Mouse (Mus musculus): ENCODE results near the gene Uhrf2. TPM values are rescaled to one million over a fixed set of nuclear protein-coding genes. Genes with fewer than 3 reads are reported as not detected.
A peak's percentile ranks its signal among the peaks of the same experiment; 100 is the strongest.

The Uhrf2 gene
- total and polyA plus RNA-seq, 3 experiments = 13.5 to 137 (median 91.5) TPM

DNA sequence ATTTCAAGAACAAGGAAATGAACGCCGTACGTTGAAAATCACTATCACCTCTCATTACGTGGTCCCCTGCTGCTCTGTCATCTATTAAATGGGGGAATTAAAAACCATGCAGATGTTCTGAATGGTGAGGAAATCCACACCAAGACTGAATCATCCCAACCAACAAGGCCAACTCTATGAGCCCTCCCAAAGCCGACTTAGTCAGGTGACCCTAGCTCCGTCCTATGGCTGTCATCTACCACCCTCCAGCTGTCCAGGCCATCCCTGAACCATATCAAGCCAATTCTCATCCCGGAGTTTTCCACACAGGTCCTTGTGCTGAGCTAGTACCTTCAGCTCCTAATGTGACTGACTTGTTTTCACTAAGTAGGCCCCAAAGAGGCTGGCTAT, 95.4 kb downstream of the Uhrf2 start:
- Histone ChIP-seq H3K9me3 (replicated peaks) (no peaks in the 10 kb centered on the region), H3K4me3 (ENCODE audit: low read depth, low read length) (no peak overlapping the region), H3K36me3 (replicated peaks) (no peaks in the 10 kb centered on the region), H3K4me1 (ENCODE audit: insufficient read depth, low read depth, low read length) (peaks cover 2% of the 10 kb centered on the region; the same call in 1 of the 2 replicates), H3K27me3 (ENCODE audit: insufficient read depth, low read length) (peaks cover 14% of the 10 kb centered on the region)
- DNase-seq (ENCODE audit: low spot score) = no peak
- no peak for ATAC-seq (ENCODE audit: extremely low read depth, insufficient number of reproducible peaks, low FRiP score, poor library complexity, severe bottlenecking)
- no peak for TF ChIP-seq CTCF (IDR thresholded peaks at IDR 0.05; ENCODE audit: low read depth, low read length)
- TF ChIP-seq GATA1 (IDR thresholded peaks at IDR 0.05; ENCODE audit: borderline replicate concordance, low read length) = no peak
- no peak for TF ChIP-seq GATA2 (IDR thresholded peaks at IDR 0.05; ENCODE audit: borderline replicate concordance, low read depth, low read length)
- TF ChIP-seq TAL1 (conservative IDR thresholded peaks at IDR 0.05; ENCODE audit: low read depth, low read length) = no peak
- no peak for TF ChIP-seq POLR2AphosphoS5 (IDR thresholded peaks at IDR 0.05; ENCODE audit: insufficient replicate concordance, low read depth, low read length)

DNA sequence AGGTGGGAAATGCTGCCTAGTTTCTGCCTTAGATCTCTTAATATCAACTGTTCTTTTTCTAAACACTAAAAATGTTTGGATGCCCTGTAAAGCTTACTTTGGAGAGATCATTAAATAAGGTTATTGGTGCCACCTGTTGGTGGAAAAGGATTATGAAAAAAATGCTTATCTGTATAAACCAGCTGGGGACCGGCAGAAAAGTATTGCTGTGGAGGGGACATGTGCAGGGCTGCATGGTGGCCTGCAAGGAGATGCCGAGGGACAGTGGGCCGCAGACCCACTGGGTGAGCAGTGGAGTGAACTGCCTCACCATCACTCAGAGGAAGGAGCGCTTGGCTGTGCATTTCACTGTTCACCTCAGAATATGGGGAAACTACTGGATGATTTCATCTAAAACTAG, 97.9 kb downstream of the Uhrf2 start:
- H3K27me3 ChIP-seq (ENCODE audit: insufficient read depth, low read length) = peaks cover 10% of the 10 kb centered on the region
- H3K4me1 ChIP-seq (ENCODE audit: insufficient read depth, low read depth, low read length) = peaks cover 2% of the 10 kb centered on the region; the same call in 1 of the 2 replicates
- no peaks in the 10 kb centered on the region for H3K36me3 ChIP-seq (replicated peaks)
- no peak overlapping the region for H3K4me3 ChIP-seq (ENCODE audit: low read depth, low read length)
- ATAC-seq (ENCODE audit: extremely low read depth, insufficient number of reproducible peaks, low FRiP score, poor library complexity, severe bottlenecking) (no peak), DNase-seq (ENCODE audit: low spot score) (peak; percentile 12)
- H3K9me3 ChIP-seq (replicated peaks) = no peaks in the 10 kb centered on the region
- no peak for TF ChIP-seq GATA2 (IDR thresholded peaks at IDR 0.05; ENCODE audit: borderline replicate concordance, low read depth, low read length)

DNA sequence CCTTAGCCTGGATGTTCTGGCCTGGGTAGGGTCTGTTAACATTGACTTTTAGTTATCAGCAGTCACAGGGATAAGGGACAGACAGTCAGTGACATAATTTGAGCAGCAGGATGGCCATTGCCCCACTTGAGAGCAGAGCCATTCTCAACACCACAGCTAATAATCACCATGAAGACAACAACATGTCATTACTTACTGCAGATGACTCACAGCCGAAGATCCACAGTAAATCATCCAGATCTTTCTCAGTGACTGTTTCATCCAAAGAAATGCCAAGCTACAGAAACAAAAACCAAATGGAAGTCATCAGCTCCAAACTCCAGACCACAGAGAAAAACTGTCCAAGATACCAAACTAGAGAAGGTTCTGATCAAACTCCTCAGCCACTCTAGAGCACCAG, 106.0 kb downstream of the Uhrf2 start:
- TF ChIP-seq TAL1 (conservative IDR thresholded peaks at IDR 0.05; ENCODE audit: low read depth, low read length) = no peak
- no peak for TF ChIP-seq CTCF (IDR thresholded peaks at IDR 0.05; ENCODE audit: low read depth, low read length)
- TF ChIP-seq POLR2AphosphoS5 (IDR thresholded peaks at IDR 0.05; ENCODE audit: insufficient replicate concordance, low read depth, low read length) = no peak
- no peak for TF ChIP-seq GATA1 (IDR thresholded peaks at IDR 0.05; ENCODE audit: borderline replicate concordance, low read length)
- TF ChIP-seq GATA2 (IDR thresholded peaks at IDR 0.05; ENCODE audit: borderline replicate concordance, low read depth, low read length) = no peak

More for the DNA sequence above, 106.0 kb downstream of the Uhrf2 start:
- DNase-seq (ENCODE audit: low spot score) (no peak), ATAC-seq (ENCODE audit: extremely low read depth, insufficient number of reproducible peaks, low FRiP score, poor library complexity, severe bottlenecking) (no peak)
- H3K36me3 ChIP-seq (replicated peaks) = no peaks in the 10 kb centered on the region
- no peaks in the 10 kb centered on the region for H3K4me1 ChIP-seq (ENCODE audit: insufficient read depth, low read depth, low read length)
- H3K9me3 ChIP-seq (replicated peaks) = no peaks in the 10 kb centered on the region
- no peak overlapping the region for H3K4me3 ChIP-seq (ENCODE audit: low read depth, low read length)
- H3K27me3 ChIP-seq (ENCODE audit: insufficient read depth, low read length) = peaks cover 16% of the 10 kb centered on the region; the same call in 1 of the 2 replicates

Other genes with a start within 250 kb of the Uhrf2 start
- 47.5 TPM in 2 replicates for gene 9930021J03Rik, start 224.5 kb upstream of the Uhrf2 start, total RNA-seq (2014; fragmentation: Nextera tagmentation)
- gene 9930021J03Rik, start 224.5 kb upstream of the Uhrf2 start, total RNA-seq (2017) = 13.0 and 15.1 TPM in 2 replicates
- gene 9930021J03Rik, start 224.5 kb upstream of the Uhrf2 start, polyA plus RNA-seq (2012) = 1.7 and 2.1 TPM in 2 replicates
- gene Ranbp6, start 217.5 kb upstream of the Uhrf2 start, total RNA-seq (2014; fragmentation: Nextera tagmentation) = 13.8 and 17.2 TPM in 2 replicates
- 28.2 and 30.2 TPM in 2 replicates for gene Ranbp6, start 217.5 kb upstream of the Uhrf2 start, total RNA-seq (2017)
- 0.84 and 1.9 TPM in 2 replicates for gene Ranbp6, start 217.5 kb upstream of the Uhrf2 start, polyA plus RNA-seq (2012)
- 0.60 and 0.92 TPM in 2 replicates for gene Il33, start 105.4 kb upstream of the Uhrf2 start, total RNA-seq (2014; fragmentation: Nextera tagmentation)
- gene Il33, start 105.4 kb upstream of the Uhrf2 start, total RNA-seq (2017) = 0.46 and 0.49 TPM in 2 replicates
- gene Il33, start 105.4 kb upstream of the Uhrf2 start, polyA plus RNA-seq (2012) = 0.03 TPM in 2 replicates
- gene Trpd52l3, start 26.7 kb upstream of the Uhrf2 start, total RNA-seq (2014; fragmentation: Nextera tagmentation) = not detected in 2 replicates
- 0.05 TPM in 1 of 2 replicates, not detected in the other for gene Trpd52l3, start 26.7 kb upstream of the Uhrf2 start, total RNA-seq (2017)
- gene Trpd52l3, start 26.7 kb upstream of the Uhrf2 start, polyA plus RNA-seq (2012) = not detected in 2 replicates
- not detected in 2 replicates for gene Gldc, start 144.9 kb downstream of the Uhrf2 start, total RNA-seq (2014; fragmentation: Nextera tagmentation)
- gene Gldc, start 144.9 kb downstream of the Uhrf2 start, total RNA-seq (2017) = 0.11 TPM in 1 of 2 replicates, not detected in the other
- not detected in 2 replicates for gene Gldc, start 144.9 kb downstream of the Uhrf2 start, polyA plus RNA-seq (2012)
- gene Mbl2, start 202.4 kb downstream of the Uhrf2 start, total RNA-seq (2014; fragmentation: Nextera tagmentation) = not detected in 2 replicates
- gene Mbl2, start 202.4 kb downstream of the Uhrf2 start, total RNA-seq (2017) = not detected in 2 replicates
- gene Mbl2, start 202.4 kb downstream of the Uhrf2 start, polyA plus RNA-seq (2012) = not detected in 2 replicates